Mouse (Mus musculus) kidney, embryonic 16.5 days (tissue): ENCODE measurements around the gene Coq10b. TPM values are rescaled to one million over a fixed set of nuclear protein-coding genes. Genes with fewer than 3 reads are reported as not detected.
"Not testable (repeated sequence)": the region's sequence is repeated elsewhere in the genome, so short reads cannot be mapped to it uniquely, and the experiment has no call there.

Experiments
- ATAC-seq: fragments of 200-750 bp; cut with Nextera tagmentation; 2 replicates; pipeline ENCODE4 v1.8.0; 2017; ENCODE audit warnings: moderate TSS enrichment; ENCODE audit not compliant: low FRiP score, low TSS enrichment
- H3K27ac ChIP-seq: fragments of 300-500 bp; sonication (generic); 2 replicates; pipeline ENCODE4 v1.5.1; 2014; ENCODE audit warnings: low read length
- H3K27me3 ChIP-seq: fragments of 300-500 bp; sonication (generic); 2 replicates; pipeline ENCODE4 v1.6.1; 2014; ENCODE audit warnings: low read length, control low read depth, mixed read lengths; ENCODE audit not compliant: insufficient read depth
- H3K36me3 ChIP-seq: fragments of 300-500 bp; sonication (generic); 2 replicates; pipeline ENCODE4 v1.6.1; 2014; ENCODE audit warnings: low read length, control low read depth, mixed read lengths; ENCODE audit not compliant: insufficient read depth
- H3K4me1 ChIP-seq: fragments of 300-500 bp; sonication (generic); 2 replicates; pipeline ENCODE4 v1.6.1; 2014; ENCODE audit warnings: low read length, control low read depth, mixed read lengths; ENCODE audit not compliant: insufficient read depth
- H3K4me2 ChIP-seq: fragments of 300-500 bp; sonication (generic); replicated peaks from 2 replicates; pipeline ENCODE4 v1.6.1; 2014; ENCODE audit warnings: low read depth, low read length
- H3K4me3 ChIP-seq: fragments of 300-500 bp; sonication (generic); 2 replicates; pipeline ENCODE4 v1.5.1; 2014; ENCODE audit warnings: mild to moderate bottlenecking, low read length
- H3K9ac ChIP-seq: fragments of 300-500 bp; sonication (generic); replicated peaks from 2 replicates; pipeline ENCODE4 v1.6.1; 2014; ENCODE audit warnings: low read length
- H3K9me3 ChIP-seq: fragments of 300-500 bp; sonication (generic); 2 replicates; pipeline ENCODE4 v1.6.1; 2016; ENCODE audit warnings: low read length, control low read depth
- WGBS: fragments of 180-500 bp; shearing (Covaris S2); extraction: QIAGEN DNeasy Blood & Tissue Kit; methylation state at CpG from one replicate; pipeline ENCODE4 v1.1.7; 2014; 5-methylcytosine and 5-hydroxymethylcytosine counted together
- polyA plus RNA-seq: library from polyadenylated mRNA; unstranded; fragments of >200 nt; fragmentation: Nextera tagmentation; extraction: Ambion mirVana; gene quantifications from 2 replicates; pipeline ENCODE4 v1.2.1, GENCODE M21; 2015

The Coq10b gene
- 15.3 and 16.5 TPM in 2 replicates for polyA plus RNA-seq

DNA sequence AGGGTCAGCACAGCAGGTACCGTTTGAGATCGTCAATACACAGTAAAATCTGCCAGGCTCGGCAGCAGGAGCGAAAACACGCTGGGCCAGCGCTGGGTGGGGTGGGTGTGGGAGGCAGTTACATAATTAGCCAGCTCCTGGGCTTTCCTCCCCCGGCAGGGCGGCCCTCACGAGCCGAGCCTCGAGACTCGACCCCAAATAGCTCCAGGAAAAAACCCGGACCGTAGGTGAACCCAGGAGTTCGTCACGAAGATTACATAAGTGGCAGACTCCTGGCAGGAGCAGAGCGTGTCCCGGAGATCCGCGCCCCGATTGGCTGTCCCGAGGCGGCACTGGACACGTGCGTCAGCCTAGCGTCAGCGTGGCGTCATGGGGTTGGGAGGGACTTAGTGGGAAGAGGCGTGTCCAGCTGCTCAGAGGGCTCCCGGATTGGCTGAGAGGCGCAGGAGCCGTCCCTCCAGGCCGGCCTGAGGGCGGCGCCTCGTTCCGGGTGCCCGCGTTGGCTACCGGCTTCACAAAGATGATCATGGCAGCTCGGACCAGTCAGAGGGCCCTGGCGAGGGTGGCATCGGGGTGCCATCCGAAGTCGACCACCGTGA is at the start of gene Coq10b:
Gene Coq10b (plus strand): TSS at position 416 of the 599 bp plus-strand sequence.
- H3K9me3 ChIP-seq: no peaks in the 10 kb centered on the region
- H3K36me3 ChIP-seq: no peaks in the 10 kb centered on the region

GRCm38 (mm10) chr1:55008313-55008712 is 44.3 kb upstream of the Coq10b start:
- not testable (repeated sequence) for H3K9ac ChIP-seq, H3K27me3 ChIP-seq
- H3K36me3 ChIP-seq: peaks cover 61% of the 10 kb centered on the region

More for the DNA sequence above, at the start of gene Coq10b:
- under 1% methylated on average over 44 of the region's 46 CpGs for WGBS
- Histone ChIP-seq H3K27me3 (no peaks in the 10 kb centered on the region), H3K27ac (peak within 1 kb of the TSS; percentile 77), H3K9ac (peak within 1 kb of the TSS; percentile 78), H3K4me2 (peak within 1 kb of the TSS; percentile 93), H3K4me3 (peak within 1 kb of the TSS; percentile 79), H3K4me1 (peaks cover 10% of the 10 kb centered on the region)
- ATAC-seq: peak; percentile 100

DNA sequence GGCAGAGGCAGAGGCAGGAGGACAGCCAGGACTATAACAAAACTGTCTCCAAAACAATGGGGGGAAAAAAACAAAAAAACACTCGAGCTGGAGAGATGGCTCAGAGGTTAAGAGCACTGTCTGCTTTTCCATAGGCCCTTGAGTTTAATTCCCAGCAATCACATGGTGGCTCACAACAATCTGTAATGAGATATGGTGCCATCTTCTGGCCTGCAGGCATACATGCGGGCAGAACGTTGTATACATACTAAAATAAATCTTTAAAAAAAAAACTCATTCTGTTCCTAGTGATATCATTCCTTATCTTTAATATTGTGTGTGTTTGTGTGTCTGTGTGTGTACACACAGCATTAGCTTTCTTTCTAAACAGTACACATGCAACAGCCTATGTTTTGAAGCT is 40.1 kb upstream of the Coq10b start:
- Histone ChIP-seq H3K9me3 (no peaks in the 10 kb centered on the region), H3K9ac (no peak overlapping the region), H3K4me2 (no peak overlapping the region), H3K27ac (no peak overlapping the region), H3K4me3 (no peak overlapping the region), H3K27me3 (no peaks in the 10 kb centered on the region), H3K36me3 (peaks cover 58% of the 10 kb centered on the region), H3K4me1 (no peaks in the 10 kb centered on the region)
- no peak for ATAC-seq
- WGBS: 66% methylated on average over 3 of the region's 3 CpGs

More at GRCm38 (mm10) chr1:55008313-55008712, 44.3 kb upstream of the Coq10b start:
- not testable (repeated sequence) for ATAC-seq, H3K4me2 ChIP-seq, H3K4me3 ChIP-seq, H3K4me1 ChIP-seq, H3K9me3 ChIP-seq, H3K27ac ChIP-seq
- WGBS: 81% methylated on average over 2 of the region's 2 CpGs

GRCm38 (mm10) chr1:55021907-55022306 is 30.7 kb upstream of the Coq10b start:
- ATAC-seq: no peak

GRCm38 (mm10) chr1:55025656-55026430 is 26.7 kb upstream of the Coq10b start:
- no peaks in the 10 kb centered on the region for H3K9me3 ChIP-seq
- peak overlapping the region; percentile 99 for H3K9ac ChIP-seq
- peak overlapping the region; percentile 100 for H3K4me3 ChIP-seq
- peaks cover 14% of the 10 kb centered on the region for H3K4me1 ChIP-seq
- no peaks in the 10 kb centered on the region for H3K27me3 ChIP-seq
- H3K36me3 ChIP-seq: no peaks in the 10 kb centered on the region
- H3K27ac ChIP-seq: no peak overlapping the region
- ATAC-seq: no peak
- 5% methylated on average over 10 of the region's 10 CpGs for WGBS
- peak overlapping the region; percentile 82 for H3K4me2 ChIP-seq

More at GRCm38 (mm10) chr1:55021907-55022306, 30.7 kb upstream of the Coq10b start:
- no peaks in the 10 kb centered on the region for H3K9me3 ChIP-seq
- no peak overlapping the region for H3K4me2 ChIP-seq
- H3K9ac ChIP-seq: no peak overlapping the region
- H3K27ac ChIP-seq: no peak overlapping the region
- no peak overlapping the region for H3K4me3 ChIP-seq
- H3K36me3 ChIP-seq: peaks cover 8% of the 10 kb centered on the region; the same call in 1 of the 2 replicates
- H3K27me3 ChIP-seq: no peaks in the 10 kb centered on the region
- H3K4me1 ChIP-seq: peaks cover 14% of the 10 kb centered on the region

- under 1% methylated on average over 55 of the region's 55 CpGs for WGBS
- peak overlapping the region; percentile 93 for H3K27ac ChIP-seq
- no peaks in the 10 kb centered on the region for H3K36me3 ChIP-seq
- peak overlapping the region; percentile 99 for H3K9ac ChIP-seq
- peak; percentile 62 for ATAC-seq
- no peaks in the 10 kb centered on the region for H3K27me3 ChIP-seq
- peak overlapping the region; percentile 100 for H3K4me3 ChIP-seq
- peak overlapping the region; percentile 82 for H3K4me2 ChIP-seq
- H3K9me3 ChIP-seq: no peaks in the 10 kb centered on the region
- peaks cover 14% of the 10 kb centered on the region for H3K4me1 ChIP-seq
Observed at GRCm38 (mm10) chr1:55026444-55027252, 25.9 kb upstream of the Coq10b start.

DNA sequence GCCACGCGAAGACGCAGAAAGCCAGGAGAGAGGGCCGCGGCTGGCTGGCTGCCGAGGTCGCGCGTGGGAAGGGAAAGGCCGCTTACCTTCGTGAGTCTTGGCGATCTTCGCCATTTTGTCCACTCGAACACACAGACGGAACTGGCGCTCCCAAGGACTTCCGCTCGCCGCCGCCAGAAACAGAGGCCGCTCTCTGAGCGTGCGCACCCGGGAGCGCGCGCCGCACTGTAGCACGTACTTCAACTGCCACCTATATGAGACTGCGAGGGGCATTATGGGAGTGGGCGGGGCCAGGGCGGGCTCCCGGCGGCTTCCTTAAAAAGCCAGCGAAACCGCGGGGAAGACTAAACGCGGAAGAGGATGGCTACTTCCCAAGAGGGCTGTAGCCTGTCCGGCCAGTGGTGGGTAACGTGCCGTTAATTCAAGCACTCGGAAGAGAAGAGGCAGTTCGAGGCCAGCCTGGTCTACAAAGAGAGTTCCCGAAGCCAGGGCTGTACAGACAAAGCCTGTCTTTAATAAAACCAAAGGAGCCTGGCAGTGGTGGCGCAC is 25.2 kb upstream of the Coq10b start, which contains the start of gene Sf3b1:
Gene Sf3b1 (minus strand): TSS at position 229 of the 549 bp plus-strand sequence.
- H3K27ac ChIP-seq: peak within 1 kb of the TSS; percentile 93
- H3K4me1 ChIP-seq: peaks cover 14% of the 10 kb centered on the region
- peak within 1 kb of the TSS; percentile 99 for H3K9ac ChIP-seq
- no peaks in the 10 kb centered on the region for H3K27me3 ChIP-seq
- H3K36me3 ChIP-seq: no peaks in the 10 kb centered on the region
- H3K9me3 ChIP-seq: no peaks in the 10 kb centered on the region
- 2% methylated on average over 46 of the region's 46 CpGs for WGBS
- peak within 1 kb of the TSS; percentile 82 for H3K4me2 ChIP-seq
- H3K4me3 ChIP-seq: peak within 1 kb of the TSS; percentile 100
- peak; percentile 98 for ATAC-seq

- Histone ChIP-seq H3K4me3 (peak overlapping the region; percentile 100; the same call in 1 of the 2 replicates), H3K27me3 (no peaks in the 10 kb centered on the region), H3K36me3 (no peaks in the 10 kb centered on the region), H3K4me1 (peaks cover 14% of the 10 kb centered on the region), H3K9ac (no peak overlapping the region), H3K4me2 (peak overlapping the region; percentile 50), H3K27ac (no peak overlapping the region), H3K9me3 (no peaks in the 10 kb centered on the region)
- 88% methylated on average over 1 of the region's 1 CpGs for WGBS
- ATAC-seq: no peak
Observed at GRCm38 (mm10) chr1:55027966-55028365, 24.6 kb upstream of the Coq10b start.

DNA sequence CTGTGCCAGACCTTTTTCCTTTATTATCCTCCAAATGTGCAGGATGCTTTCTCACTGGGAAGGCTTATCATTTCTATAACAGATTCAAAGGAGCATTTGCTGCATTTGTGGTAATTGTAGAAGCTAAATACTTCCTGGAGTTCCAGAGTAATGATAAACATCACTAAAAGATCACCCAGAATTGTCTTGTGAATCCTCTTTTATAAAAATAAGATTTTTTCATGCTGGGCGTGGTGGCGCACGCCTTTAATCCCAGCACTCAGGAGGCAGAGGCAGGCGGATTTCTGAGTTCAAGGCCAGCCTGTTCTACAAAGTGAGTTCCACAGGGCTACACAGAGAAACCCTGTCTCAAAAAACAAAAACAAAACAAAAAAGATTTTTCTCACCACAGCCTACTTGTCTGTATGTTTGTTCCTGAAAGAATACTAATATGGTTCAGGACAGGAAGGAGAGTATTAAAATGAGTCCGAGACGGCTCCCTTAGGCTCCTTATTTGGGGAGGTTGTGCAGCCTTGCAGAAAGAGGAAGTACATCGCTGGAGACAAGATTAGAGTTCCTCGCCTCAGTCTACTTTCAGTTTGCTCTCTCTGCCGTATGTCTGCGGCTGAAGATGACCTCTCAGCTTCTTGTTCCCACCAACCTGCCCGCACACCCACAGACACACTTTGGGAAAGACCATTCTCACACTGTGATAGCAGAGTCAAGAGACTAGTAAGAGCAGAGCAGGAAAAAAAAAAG is 23.9 kb upstream of the Coq10b start:
- 79% methylated on average over 11 of the region's 11 CpGs for WGBS
- H3K36me3 ChIP-seq: no peaks in the 10 kb centered on the region
- no peak overlapping the region for H3K27ac ChIP-seq
- ATAC-seq: no peak
- no peaks in the 10 kb centered on the region for H3K27me3 ChIP-seq
- H3K9ac ChIP-seq: peak overlapping the region; percentile 31; the same call in 1 of the 2 replicates
- H3K4me3 ChIP-seq: no peak overlapping the region
- no peak overlapping the region for H3K4me2 ChIP-seq
- no peaks in the 10 kb centered on the region for H3K9me3 ChIP-seq
- peaks cover 14% of the 10 kb centered on the region for H3K4me1 ChIP-seq
